12 mouse cellular contexts compared by ENCODE assay signal in genomic region chr11:101127075-101127474, GRCm38 (mm10). TPM values are rescaled to one million over a fixed set of nuclear protein-coding genes. Genes with fewer than 3 reads are reported as not detected.
DNase-seq lines count a peak whose midpoint lies in the region; ATAC-seq and TF ChIP-seq lines count a peak whose summit lies in the region.
"Had no signal": no experiment of that assay in that cellular context is flagged by ENCODE, and none has a peak within 500 bp of the region (broad histone marks: within the 10 kb centered on the region; RNA-seq: fewer than 3 reads in every experiment).

No protein-coding gene starts in this region.

- DNase-seq in cerebellum, adult 2 months = no peak
- DNase-seq in kidney, postnatal 10 days = peak; percentile 50
- peak; percentile 27 for DNase-seq in thymus, postnatal 14 days
- no peak for DNase-seq in thymus, postnatal 10 days (ENCODE audit: low spot score in 2 of 2)
- peak; percentile 35 for DNase-seq in splenic B cell, adult 2 months (ENCODE audit: low read depth, low spot score)
- DNase-seq: right cerebral cortex, postnatal 25 days; thymus, adult 18-20 months had no signal

- peak; percentile 11; the same call in 1 of the 2 replicates for TF ChIP-seq CTCF in cerebellum, adult 2 months (IDR thresholded peaks at IDR 0.05; ENCODE audit: borderline replicate concordance, insufficient read depth, low read depth, low read length)

- H3K9ac ChIP-seq in kidney, embryonic 16.5 days (replicated peaks; ENCODE audit: low read length) = no peak overlapping the region
- H3K9ac ChIP-seq in hindbrain, embryonic 13.5 days = no peak overlapping the region

- no peak for TF ChIP-seq POLR2A in cerebellum, adult 2 months (IDR thresholded peaks at IDR 0.05; ENCODE audit: borderline replicate concordance, insufficient read depth, low read length)

- H3K36me3 ChIP-seq in kidney, embryonic 16.5 days (ENCODE audit: insufficient read depth, low read length) = peaks cover 30% of the 10 kb centered on the region
- peaks cover 6% of the 10 kb centered on the region for H3K36me3 ChIP-seq in splenic B cell, adult 2 months (ENCODE audit: control insufficient read depth, insufficient read depth, low read length, poor library complexity, severe bottlenecking)
- H3K36me3 ChIP-seq in hindbrain, embryonic 13.5 days = peaks cover 49% of the 10 kb centered on the region

- peaks cover 11% of the 10 kb centered on the region for H3K9me3 ChIP-seq in kidney, embryonic 16.5 days (ENCODE audit: low read length)
- no peaks in the 10 kb centered on the region for H3K9me3 ChIP-seq in hindbrain, embryonic 13.5 days

- no peak overlapping the region for H3K27ac ChIP-seq in cerebellum, adult 2 months (ENCODE audit: insufficient read depth, low read length)
- no peak overlapping the region for H3K27ac ChIP-seq in kidney, embryonic 16.5 days (ENCODE audit: low read length)
- no peak overlapping the region for H3K27ac ChIP-seq in hindbrain, embryonic 13.5 days
- H3K27ac ChIP-seq: macrophage had no signal

- H3K27me3 ChIP-seq in cerebellum, adult 2 months (ENCODE audit: control insufficient read depth, insufficient read depth, low read length) = no peaks in the 10 kb centered on the region
- no peaks in the 10 kb centered on the region for H3K27me3 ChIP-seq in kidney, embryonic 16.5 days (ENCODE audit: insufficient read depth, low read length)
- H3K27me3 ChIP-seq in splenic B cell, adult 2 months (ENCODE audit: control insufficient read depth, insufficient read depth, low read length, poor library complexity, severe bottlenecking) = no peaks in the 10 kb centered on the region
- no peaks in the 10 kb centered on the region for H3K27me3 ChIP-seq in hindbrain, embryonic 13.5 days

- H3K4me2 ChIP-seq in kidney, embryonic 16.5 days (replicated peaks; ENCODE audit: low read depth, low read length) = no peak overlapping the region
- H3K4me2 ChIP-seq in hindbrain, embryonic 13.5 days = no peak overlapping the region

- no peak overlapping the region for H3K4me3 ChIP-seq in cerebellum, adult 2 months (replicated peaks; ENCODE audit: insufficient read depth, low read depth, low read length)
- no peak overlapping the region for H3K4me3 ChIP-seq in kidney, embryonic 16.5 days (ENCODE audit: low read length)
- H3K4me3 ChIP-seq in hindbrain, embryonic 13.5 days = no peak overlapping the region

- ATAC-seq in cerebellum, adult (ENCODE audit: insufficient number of reproducible peaks, low FRiP score, low TSS enrichment) = no peak
- ATAC-seq in kidney, embryonic 16.5 days (ENCODE audit: low FRiP score, low TSS enrichment) = no peak
- no peak for ATAC-seq in hindbrain, embryonic 13.5 days (ENCODE audit: low FRiP score)
- ATAC-seq: forebrain, embryonic 14.5 days had no signal

- WGBS in cerebellum, adult 2 months = 100% methylated on average over 1 of the region's 1 CpGs
- 94% methylated on average over 1 of the region's 1 CpGs for WGBS in kidney, embryonic 16.5 days
- WGBS in hindbrain, embryonic 13.5 days = 100% methylated on average over 1 of the region's 1 CpGs

- H3K4me1 ChIP-seq in cerebellum, adult 2 months (ENCODE audit: control insufficient read depth, insufficient read depth, low read length) = peaks cover 24% of the 10 kb centered on the region
- H3K4me1 ChIP-seq in kidney, embryonic 16.5 days (ENCODE audit: insufficient read depth, low read length) = peaks cover 2% of the 10 kb centered on the region; the same call in 1 of the 2 replicates
- H3K4me1 ChIP-seq in hindbrain, embryonic 13.5 days (replicated peaks) = no peaks in the 10 kb centered on the region

RNA-seq across cellular contexts. Expression of gene Tubg1, which starts 7.3 kb away (rescaled TPM):
- 39.1 and 39.3 TPM in 2 replicates for polyA plus RNA-seq in cerebellum, adult 2 months (2012; rRNA removed)
- polyA plus RNA-seq in kidney, embryonic 16.5 days (2015; fragmentation: Nextera tagmentation; extraction: Ambion mirVana) = 98.1 and 98.2 TPM in 2 replicates
- 79.6 and 84.0 TPM in 2 replicates for polyA plus RNA-seq in hindbrain, embryonic 13.5 days (2015; fragmentation: Nextera tagmentation; extraction: Ambion mirVana)

RNA-seq across cellular contexts. Expression of gene Retreg3, which starts 7.4 kb away (rescaled TPM):
- polyA plus RNA-seq in cerebellum, adult 2 months (2012; rRNA removed) = 87.3 and 90.1 TPM in 2 replicates
- 21.9 and 23.2 TPM in 2 replicates for polyA plus RNA-seq in kidney, embryonic 16.5 days (2015; fragmentation: Nextera tagmentation; extraction: Ambion mirVana)
- 25.1 and 27.7 TPM in 2 replicates for polyA plus RNA-seq in hindbrain, embryonic 13.5 days (2015; fragmentation: Nextera tagmentation; extraction: Ambion mirVana)

RNA-seq across cellular contexts. Expression of gene Tubg2, which starts 28.6 kb away (rescaled TPM):
- 44.3 and 47.8 TPM in 2 replicates for polyA plus RNA-seq in cerebellum, adult 2 months (2012; rRNA removed)
- 4.2 and 4.5 TPM in 2 replicates for polyA plus RNA-seq in kidney, embryonic 16.5 days (2015; fragmentation: Nextera tagmentation; extraction: Ambion mirVana)
- polyA plus RNA-seq in hindbrain, embryonic 13.5 days (2015; fragmentation: Nextera tagmentation; extraction: Ambion mirVana) = 34.6 and 38.2 TPM in 2 replicates

RNA-seq across cellular contexts. Expression of gene Psmc3ip, which starts 31.8 kb away (rescaled TPM):
- 4.7 and 5.3 TPM in 2 replicates for polyA plus RNA-seq in cerebellum, adult 2 months (2012; rRNA removed)
- polyA plus RNA-seq in kidney, embryonic 16.5 days (2015; fragmentation: Nextera tagmentation; extraction: Ambion mirVana) = 40.0 and 40.1 TPM in 2 replicates
- 23.4 and 26.3 TPM in 2 replicates for polyA plus RNA-seq in hindbrain, embryonic 13.5 days (2015; fragmentation: Nextera tagmentation; extraction: Ambion mirVana)

RNA-seq across cellular contexts. Expression of gene Mlx, which starts 40.0 kb away (rescaled TPM):
- polyA plus RNA-seq in cerebellum, adult 2 months (2012; rRNA removed) = 54.9 and 55.8 TPM in 2 replicates
- polyA plus RNA-seq in kidney, embryonic 16.5 days (2015; fragmentation: Nextera tagmentation; extraction: Ambion mirVana) = 51.9 and 58.9 TPM in 2 replicates
- 88.1 and 91.0 TPM in 2 replicates for polyA plus RNA-seq in hindbrain, embryonic 13.5 days (2015; fragmentation: Nextera tagmentation; extraction: Ambion mirVana)

Comparison
In these comparisons a context has a peak if more than half of its experiments do, and no peak if none do; other contexts are left out.
1. DNase-seq: peak in kidney, postnatal 10 days (single experiment), thymus, postnatal 14 days (single experiment) and splenic B cell, adult 2 months (single experiment); none in cerebellum, adult 2 months (0 of 2) and thymus, postnatal 10 days (0 of 2).